Mouse (Mus musculus) MEL-GATA-1-ER (cell line): ENCODE measurements around the gene Fam76a.
A peak's percentile ranks its signal among the peaks of the same experiment; 100 is the strongest.

Experiments
- DNase-seq: peaks from one replicate; pipeline ENCODE4 v3.0.0-alpha.2; 2012; ENCODE audit warnings: low read depth; ENCODE audit errors: extremely low read depth

Fam76a gene

GRCm38 (mm10) chr4:132894402-132894801 is 28.0 kb downstream of the Fam76a start:
- no peak for DNase-seq

GRCm38 (mm10) chr4:132884844-132885374 is 37.4 kb downstream of the Fam76a start:
- peak; percentile 29 for DNase-seq

GRCm38 (mm10) chr4:132884064-132884843 is 38.1 kb downstream of the Fam76a start, which contains the start of gene Stx12:
Stx12 (minus strand) TSS chr4:132884509.
- DNase-seq = peak; percentile 56

GRCm38 (mm10) chr4:132883561-132884063 is 38.7 kb downstream of the Fam76a start:
- DNase-seq = peak; percentile 67

GRCm38 (mm10) chr4:132874363-132875097 is 47.8 kb downstream of the Fam76a start:
- no peak for DNase-seq

GRCm38 (mm10) chr4:132873481-132874362 is 48.6 kb downstream of the Fam76a start:
- peak; percentile 36 for DNase-seq

- no peak for DNase-seq
Observed at GRCm38 (mm10) chr4:132871116-132871515, 51.2 kb downstream of the Fam76a start.

- DNase-seq = no peak
Observed at GRCm38 (mm10) chr4:132864856-132865255, 57.5 kb downstream of the Fam76a start.

- DNase-seq = no peak
Observed at GRCm38 (mm10) chr4:132863012-132863411, 59.3 kb downstream of the Fam76a start.

- DNase-seq = no peak
Observed at GRCm38 (mm10) chr4:132860880-132861279, 61.5 kb downstream of the Fam76a start.
